Mouse (Mus musculus) hindbrain, postnatal 0 days (tissue): ENCODE measurements around the gene Lpar3. TPM values are rescaled to one million over a fixed set of nuclear protein-coding genes. Genes with fewer than 3 reads are reported as not detected.

Experiments used
- ATAC-seq: fragments of 200-750 bp; cut with Nextera tagmentation; 2 replicates; pipeline ENCODE4 v1.8.0; 2017; ENCODE audit warnings: mild to moderate bottlenecking, moderate TSS enrichment, moderate library complexity
- DNase-seq: peaks from one replicate; pipeline ENCODE4 v3.0.0-alpha.2; 2015; ENCODE audit warnings: low spot score
- H3K27ac ChIP-seq: fragments of 300-500 bp; sonication (generic); 2 replicates; pipeline ENCODE4 v1.5.1; 2014; ENCODE audit warnings: mild to moderate bottlenecking
- H3K27me3 ChIP-seq: fragments of 300-500 bp; sonication (generic); 2 replicates; pipeline ENCODE4 v1.6.1; 2014; ENCODE audit warnings: low read length, mixed read lengths; ENCODE audit not compliant: insufficient read depth
- H3K36me3 ChIP-seq: fragments of 300-500 bp; sonication (generic); 2 replicates; pipeline ENCODE4 v1.6.1; 2014; ENCODE audit warnings: low read length, mixed read lengths; ENCODE audit not compliant: insufficient read depth
- H3K4me1 ChIP-seq: fragments of 300-500 bp; sonication (generic); 2 replicates; pipeline ENCODE4 v1.6.1; 2014; ENCODE audit warnings: antibody characterized with exemption, low read length, mixed read lengths; ENCODE audit not compliant: insufficient read depth
- H3K4me2 ChIP-seq: fragments of 300-500 bp; sonication (generic); 2 replicates; pipeline ENCODE4 v1.6.1; 2014; ENCODE audit warnings: low read depth, mild to moderate bottlenecking, low read length, moderate library complexity, mixed read lengths
- H3K4me3 ChIP-seq: fragments of 300-500 bp; sonication (generic); 2 replicates; pipeline ENCODE4 v1.5.1; 2014; ENCODE audit warnings: low read length
- H3K9ac ChIP-seq: fragments of 300-500 bp; sonication (generic); replicated peaks from 2 replicates; pipeline ENCODE4 v1.6.1; 2014; ENCODE audit warnings: mild to moderate bottlenecking, low read length, moderate library complexity, mixed read lengths
- H3K9me3 ChIP-seq: fragments of 300-500 bp; sonication (generic); 2 replicates; pipeline ENCODE4 v1.6.1; 2016; ENCODE audit warnings: low read length, mixed read lengths
- CTCF ChIP-seq: IDR thresholded peaks from 2 replicates; pipeline ENCODE4 v1.5.1; 2016; ENCODE audit warnings: antibody characterized with exemption, control low read depth, low read depth
- whole genome bisulfite sequencing: fragments of 180-500 bp; shearing (Covaris S2); extraction: QIAGEN DNeasy Blood & Tissue Kit; methylation state at CpG from one replicate; pipeline ENCODE4 v1.1.7; 2014; 5-methylcytosine and 5-hydroxymethylcytosine counted together
- polyA plus RNA-seq: library from polyadenylated mRNA; unstranded; fragments of >200 nt; fragmentation: Nextera tagmentation; extraction: Ambion mirVana; gene quantifications from 2 replicates; pipeline ENCODE4 v1.2.1, GENCODE M21; 2015
- total RNA-seq: library from RNA; depleted of rRNA; stranded (reverse); fragments of >200 nt; gene quantifications from 2 replicates; pipeline ENCODE4 v1.2.3, GENCODE M21; 2014

Lpar3 gene
- total and polyA plus RNA-seq, 2 experiments from 2014 or later: 0.50 to 0.58 TPM

DNA sequence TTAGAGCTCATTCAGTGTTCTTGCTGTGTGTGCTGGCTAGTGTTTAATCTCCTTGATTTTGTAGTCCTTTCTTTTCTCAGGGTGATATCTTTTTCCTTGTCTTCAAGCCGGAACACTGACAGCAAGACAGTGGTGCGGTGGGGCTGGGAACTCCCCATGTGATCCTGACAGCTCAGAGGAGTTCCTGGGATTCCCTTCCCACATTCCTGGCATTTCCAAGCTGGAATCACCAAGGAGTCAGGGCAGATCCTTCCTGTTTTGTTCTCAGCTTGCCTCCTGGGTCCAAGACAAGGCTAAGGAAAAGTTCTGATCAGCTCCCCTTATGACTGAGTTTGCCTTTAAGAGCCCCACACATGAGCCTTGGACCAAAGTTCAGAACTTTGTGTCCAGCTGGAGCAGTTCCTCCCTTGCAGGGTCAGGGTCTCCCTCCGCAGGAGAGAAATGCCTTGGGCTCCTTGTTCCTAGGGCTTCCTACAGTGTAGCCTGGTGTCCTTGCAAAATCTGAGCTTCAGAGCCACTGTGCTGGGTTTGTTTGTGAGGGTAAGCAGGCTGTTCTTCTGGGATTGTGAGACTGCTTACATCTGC lies 33.1 kb downstream of the Lpar3 start:
- Histone ChIP-seq H3K27me3 (no peaks in the 10 kb centered on the region), H3K36me3 (no peaks in the 10 kb centered on the region), H3K4me1 (no peaks in the 10 kb centered on the region), H3K9ac (no peak overlapping the region), H3K4me2 (no peak overlapping the region), H3K9me3 (no peaks in the 10 kb centered on the region), H3K27ac (no peak overlapping the region), H3K4me3 (no peak overlapping the region)
- WGBS: 46% methylated on average over 3 of the region's 3 CpGs
- no peak for ATAC-seq
- TF ChIP-seq CTCF: no peak
- no peak for DNase-seq

DNA sequence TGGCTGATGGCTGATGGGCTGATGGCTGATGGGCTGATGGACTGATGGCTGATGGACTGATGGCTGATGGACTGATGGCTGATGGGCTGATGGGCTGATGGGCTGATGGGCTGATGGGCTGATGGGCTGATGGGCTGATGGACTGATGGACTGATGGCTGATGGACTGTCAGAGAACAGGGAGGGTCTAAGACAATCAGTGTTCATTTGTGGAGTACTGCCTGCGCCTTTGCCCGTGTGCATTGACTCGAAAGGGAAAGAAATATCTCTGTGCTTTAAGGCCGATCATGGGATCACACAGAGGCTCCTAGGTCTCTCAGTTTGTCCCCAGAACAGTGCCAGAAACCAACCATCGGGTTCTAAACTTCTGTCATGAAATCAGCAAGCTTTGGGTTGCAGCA lies 34.4 kb downstream of the Lpar3 start:
- H3K4me2 ChIP-seq: no peak overlapping the region
- WGBS: 90% methylated on average over 5 of the region's 5 CpGs

DNA sequence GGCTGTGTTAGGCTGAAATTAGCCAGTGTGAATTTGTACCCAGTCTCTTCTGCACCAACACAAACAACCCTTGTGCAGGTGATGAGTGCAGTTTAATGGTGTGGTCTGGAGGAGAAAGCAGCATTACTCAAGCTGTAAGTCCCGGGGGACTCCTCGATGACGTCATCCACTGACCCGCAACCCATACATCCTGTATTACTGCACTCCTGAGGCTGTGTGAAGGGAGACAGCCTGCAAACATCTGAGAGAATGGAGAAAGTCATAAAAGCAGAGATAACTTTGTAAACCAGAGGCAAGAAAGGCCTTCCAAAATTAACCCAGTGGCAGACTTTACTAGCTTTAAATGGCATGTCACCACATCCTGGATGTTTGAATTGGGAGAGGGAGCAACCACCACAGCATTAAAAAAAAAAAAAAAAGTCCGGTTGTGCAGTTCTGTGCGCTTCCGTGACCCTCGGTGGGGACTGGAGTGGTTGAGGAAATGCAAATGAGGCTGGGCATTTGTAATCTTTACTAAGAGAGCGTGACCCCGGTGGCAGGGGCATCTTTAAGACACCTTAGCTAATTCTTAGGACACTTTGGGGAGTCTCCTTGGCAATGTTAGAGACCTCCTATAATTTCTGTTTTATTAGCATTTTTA lies 36.8 kb downstream of the Lpar3 start:
- Histone ChIP-seq H3K4me1 (no peaks in the 10 kb centered on the region), H3K36me3 (no peaks in the 10 kb centered on the region), H3K9me3 (no peaks in the 10 kb centered on the region), H3K4me3 (no peak overlapping the region), H3K9ac (no peak overlapping the region), H3K27me3 (no peaks in the 10 kb centered on the region), H3K4me2 (no peak overlapping the region), H3K27ac (no peak overlapping the region)
- TF ChIP-seq CTCF: no peak
- WGBS: 71% methylated on average over 10 of the region's 10 CpGs
- DNase-seq (no peak), ATAC-seq (no peak)

More for the DNA sequence above, 34.4 kb downstream of the Lpar3 start:
- Histone ChIP-seq H3K4me1 (no peaks in the 10 kb centered on the region), H3K36me3 (no peaks in the 10 kb centered on the region), H3K9me3 (no peaks in the 10 kb centered on the region), H3K27ac (no peak overlapping the region), H3K4me3 (no peak overlapping the region), H3K27me3 (no peaks in the 10 kb centered on the region), H3K9ac (no peak overlapping the region)
- TF ChIP-seq CTCF: no peak
- DNase-seq: no peak
- ATAC-seq: no peak

DNA sequence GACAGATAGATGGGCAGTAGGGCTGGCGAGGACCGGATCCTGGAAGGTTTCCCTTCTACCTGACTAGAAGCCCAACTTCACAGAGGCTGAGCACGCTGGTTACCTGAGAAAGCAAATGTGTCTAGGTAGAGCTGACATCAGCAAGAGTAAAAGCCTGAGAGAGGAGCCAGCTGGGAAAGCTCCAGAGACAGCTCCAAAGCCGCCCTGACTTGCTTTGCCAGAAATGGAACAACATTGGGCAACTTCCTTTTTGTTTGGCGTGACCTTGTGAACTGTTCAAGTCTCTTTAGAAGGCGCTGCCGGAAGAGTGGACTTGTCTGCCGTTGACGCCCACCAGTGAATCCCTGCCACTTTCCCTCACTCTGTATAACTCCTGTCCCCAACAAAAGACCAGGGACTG lies 39.4 kb downstream of the Lpar3 start:
- ATAC-seq (no peak), DNase-seq (no peak)
- H3K4me2 ChIP-seq: no peak overlapping the region
- 81% methylated on average over 9 of the region's 9 CpGs for WGBS
- H3K36me3 ChIP-seq: no peaks in the 10 kb centered on the region
- no peaks in the 10 kb centered on the region for H3K27me3 ChIP-seq
- H3K9ac ChIP-seq: no peak overlapping the region
- H3K9me3 ChIP-seq: no peaks in the 10 kb centered on the region
- no peak overlapping the region for H3K27ac ChIP-seq
- no peak overlapping the region for H3K4me3 ChIP-seq
- TF ChIP-seq CTCF: no peak
- no peaks in the 10 kb centered on the region for H3K4me1 ChIP-seq

DNA sequence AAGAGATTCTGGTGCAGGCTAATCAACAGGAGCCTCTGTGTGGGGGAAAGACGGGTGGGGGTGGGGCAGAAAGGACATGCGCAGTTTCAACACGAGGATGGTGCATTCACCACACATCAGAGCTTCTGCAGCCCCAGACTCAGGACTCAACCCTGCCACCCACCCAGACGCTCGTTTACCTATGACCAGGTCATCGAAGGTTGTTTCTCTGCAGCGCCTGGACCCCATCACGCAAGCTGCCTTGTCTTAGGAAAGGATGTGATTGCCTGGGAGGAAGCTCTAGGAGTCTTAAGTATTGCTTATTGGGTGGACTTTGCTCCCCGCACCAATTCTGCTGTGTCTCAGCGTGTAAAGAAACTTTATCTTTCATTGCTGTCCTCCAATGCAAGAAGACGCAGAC lies 40.1 kb downstream of the Lpar3 start:
- no peaks in the 10 kb centered on the region for H3K27me3 ChIP-seq
- ATAC-seq (no peak), DNase-seq (no peak)
- H3K36me3 ChIP-seq: no peaks in the 10 kb centered on the region
- no peak overlapping the region for H3K27ac ChIP-seq
- no peaks in the 10 kb centered on the region for H3K4me1 ChIP-seq
- no peak overlapping the region for H3K4me2 ChIP-seq
- no peaks in the 10 kb centered on the region for H3K9me3 ChIP-seq
- WGBS: 91% methylated on average over 11 of the region's 11 CpGs
- TF ChIP-seq CTCF: no peak
- no peak overlapping the region for H3K9ac ChIP-seq
- H3K4me3 ChIP-seq: no peak overlapping the region

DNA sequence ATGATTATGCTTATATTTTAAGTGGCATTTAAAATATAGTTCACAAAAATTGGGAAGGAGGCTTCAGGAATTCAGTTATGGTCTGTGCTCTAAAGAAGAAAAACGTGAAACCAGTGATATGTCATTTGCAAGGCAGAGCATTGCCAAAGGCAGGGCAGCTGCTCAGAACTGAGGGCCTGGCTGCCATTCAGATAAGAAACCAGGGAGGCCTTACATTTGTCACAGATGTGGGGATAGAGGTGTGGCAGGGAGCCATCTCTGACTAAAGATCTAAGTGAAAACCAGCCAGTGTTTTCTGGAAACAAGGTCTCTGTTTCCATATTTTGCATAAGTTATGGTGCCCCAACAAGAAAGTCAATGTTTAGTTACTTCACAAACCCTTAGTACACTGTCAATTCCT lies 41.8 kb downstream of the Lpar3 start:
- H3K9me3 ChIP-seq: no peaks in the 10 kb centered on the region
- no peak for ATAC-seq
- H3K9ac ChIP-seq: no peak overlapping the region
- no peak for TF ChIP-seq CTCF
- no peak overlapping the region for H3K27ac ChIP-seq
- H3K4me1 ChIP-seq: no peaks in the 10 kb centered on the region
- 38% methylated on average over 1 of the region's 1 CpGs for WGBS
- no peaks in the 10 kb centered on the region for H3K27me3 ChIP-seq
- no peak overlapping the region for H3K4me2 ChIP-seq
- DNase-seq: no peak
- no peak overlapping the region for H3K4me3 ChIP-seq
- H3K36me3 ChIP-seq: no peaks in the 10 kb centered on the region

DNA sequence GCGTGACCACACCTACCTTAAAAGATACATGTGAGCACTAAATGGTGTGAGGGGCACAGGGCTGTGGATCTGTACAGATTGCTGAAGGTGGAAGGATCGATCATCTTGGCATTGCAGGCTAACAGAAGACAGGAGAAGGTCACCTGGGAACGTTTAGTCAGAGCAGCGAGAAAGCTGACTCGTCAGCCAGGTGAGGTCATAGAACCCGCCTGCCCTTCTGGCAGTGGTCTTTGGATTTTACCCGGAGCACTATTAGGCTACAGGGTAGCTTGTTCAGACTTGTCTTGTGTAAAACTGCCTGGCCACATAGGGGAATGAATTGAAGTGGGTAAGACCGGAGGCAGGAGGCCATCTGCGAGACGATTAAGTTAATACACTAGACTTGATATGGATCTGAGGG lies 43.4 kb downstream of the Lpar3 start:
- DNase-seq (no peak), ATAC-seq (no peak)
- Histone ChIP-seq H3K9me3 (no peaks in the 10 kb centered on the region), H3K4me1 (no peaks in the 10 kb centered on the region), H3K9ac (no peak overlapping the region), H3K36me3 (no peaks in the 10 kb centered on the region), H3K27ac (no peak overlapping the region), H3K4me3 (no peak overlapping the region), H3K27me3 (no peaks in the 10 kb centered on the region), H3K4me2 (no peak overlapping the region)
- TF ChIP-seq CTCF: no peak
- 90% methylated on average over 10 of the region's 10 CpGs for WGBS
